Mouse (Mus musculus) MEL (cell line): ENCODE data around the gene Gm20388. TPM values are rescaled to one million over a fixed set of nuclear protein-coding genes. Genes with fewer than 3 reads are reported as not detected.
A peak's percentile ranks its signal among the peaks of the same experiment; 100 is the strongest.

Source experiments
- DNase-seq: peaks from one replicate; pipeline ENCODE4 v3.0.0; 2011; ENCODE audit warnings: low read depth, low spot score
- H3K27ac ChIP-seq: 2 replicates; pipeline ENCODE4 v1.5.1; 2012; ENCODE audit warnings: low read depth, mild to moderate bottlenecking, control low read depth, low read length, moderate library complexity; ENCODE audit not compliant: control insufficient read depth
- H3K27me3 ChIP-seq, 2 experiments: fragments of 150-350 bp in 1 of 2; sonication (generic) in 1 of 2; 2 replicates each; pipeline ENCODE4 v1.6.1; 2012; ENCODE audit warnings: low read length in 2 of 2, mild to moderate bottlenecking in 2 of 2, improper control_type of control experiment in 1 of 2, moderate library complexity in 1 of 2; ENCODE audit not compliant: insufficient read depth in 2 of 2, control insufficient read depth in 1 of 2
- H3K36me3 ChIP-seq, 2 experiments: 2 replicates each; pipeline ENCODE4 v1.6.1; 2012 to 2014; ENCODE audit warnings: low read length in 2 of 2, improper control_type of control experiment in 1 of 2, inconsistent platforms in 1 of 2, mild to moderate bottlenecking in 1 of 2; ENCODE audit not compliant: insufficient read depth in 2 of 2, control insufficient read depth in 1 of 2
- H3K4me1 ChIP-seq, 2 experiments: fragments of 150-350 bp in 1 of 2; sonication (generic) in 1 of 2; 2 replicates each; pipeline ENCODE4 v1.6.1; 2012; ENCODE audit warnings: low read length in 2 of 2, improper control_type of control experiment in 1 of 2, mild to moderate bottlenecking in 1 of 2; ENCODE audit not compliant: insufficient read depth in 2 of 2, control insufficient read depth in 1 of 2
- H3K4me3 ChIP-seq, 2 experiments: fragments of 150-350 bp in 1 of 2; sonication (generic) in 1 of 2; 2 replicates each; pipeline ENCODE4 v1.5.1; 2012; ENCODE audit warnings: low read depth in 2 of 2, low read length in 2 of 2, mild to moderate bottlenecking in 2 of 2, moderate library complexity in 2 of 2, control low read depth in 1 of 2, improper control_type of control experiment in 1 of 2; ENCODE audit not compliant: control insufficient read depth in 1 of 2, insufficient read depth in 1 of 2
- H3K79me2 ChIP-seq: 2 replicates; pipeline ENCODE4 v1.6.1; 2012; ENCODE audit warnings: mild to moderate bottlenecking, low read length, moderate library complexity; ENCODE audit not compliant: control insufficient read depth, poor library complexity, insufficient read depth
- H3K9ac ChIP-seq: 2 replicates; pipeline ENCODE4 v1.6.1; 2012; ENCODE audit warnings: low read depth, mild to moderate bottlenecking, control low read depth, low read length, moderate library complexity; ENCODE audit not compliant: control insufficient read depth, poor library complexity, severe bottlenecking
- H3K9me3 ChIP-seq: fragments of 150-350 bp; sonication (generic); replicated peaks from 2 replicates; pipeline ENCODE4 v1.6.1; 2012; ENCODE audit warnings: mild to moderate bottlenecking, low read length, improper control_type of control experiment, moderate library complexity; ENCODE audit not compliant: insufficient read depth
- BHLHE40 ChIP-seq: IDR thresholded peaks from 2 replicates; pipeline ENCODE4 v1.6.1; 2012; ENCODE audit warnings: low read depth, mild to moderate bottlenecking, inconsistent platforms, low read length, improper control_type of control experiment, borderline replicate concordance
- CHD1 ChIP-seq: IDR thresholded peaks from 2 replicates; pipeline ENCODE4 v1.6.1; 2012; ENCODE audit warnings: low read depth, mild to moderate bottlenecking, inconsistent platforms, low read length, improper control_type of control experiment
- CHD2 ChIP-seq: IDR thresholded peaks from 2 replicates; pipeline ENCODE4 v1.6.1; 2011; ENCODE audit warnings: low read length, improper control_type of control experiment
- CTCF ChIP-seq, 3 experiments: IDR thresholded peaks in 2 of 3; conservative IDR thresholded peaks in 1 of 3; 2 replicates each; pipeline ENCODE4 v1.5.1; 2011 to 2012; ENCODE audit warnings: low read length in 3 of 3, low read depth in 2 of 3, mild to moderate bottlenecking in 2 of 3, improper control_type of control experiment in 1 of 3, inconsistent platforms in 1 of 3, mixed read lengths in 1 of 3, moderate library complexity in 1 of 3; ENCODE audit not compliant: control insufficient read depth in 1 of 3, insufficient read depth in 1 of 3, poor library complexity in 1 of 3, severe bottlenecking in 1 of 3
- E2F4 ChIP-seq: IDR thresholded peaks from 2 replicates; pipeline ENCODE4 v1.6.1; 2011; ENCODE audit warnings: low read depth, low read length, improper control_type of control experiment, borderline replicate concordance
- EP300 ChIP-seq, 2 experiments: IDR thresholded peaks; 2 replicates each; pipeline ENCODE4 v1.6.1; 2011; ENCODE audit warnings: improper control_type of control experiment in 2 of 2, low read length in 2 of 2, low read depth in 1 of 2, mild to moderate bottlenecking in 1 of 2
- ETS1 ChIP-seq: IDR thresholded peaks from 2 replicates; pipeline ENCODE4 v1.6.1; 2012; ENCODE audit warnings: low read depth, mild to moderate bottlenecking, inconsistent platforms, low read length, improper control_type of control experiment, moderate library complexity
- GABPA ChIP-seq: IDR thresholded peaks from 2 replicates; pipeline ENCODE4 v1.6.1; 2012; ENCODE audit warnings: low read depth, mild to moderate bottlenecking, inconsistent platforms, low read length, improper control_type of control experiment, moderate library complexity
- GATA1 ChIP-seq: IDR thresholded peaks from 2 replicates; pipeline ENCODE4 v1.6.1; 2011; ENCODE audit warnings: low read depth, low read length, improper control_type of control experiment
- HCFC1 ChIP-seq: IDR thresholded peaks from 2 replicates; pipeline ENCODE4 v1.6.1; 2012; ENCODE audit warnings: low read depth, mild to moderate bottlenecking, inconsistent platforms, low read length, improper control_type of control experiment, moderate library complexity
- JUND ChIP-seq: IDR thresholded peaks from 2 replicates; pipeline ENCODE4 v1.6.1; 2011; ENCODE audit warnings: low read depth, mild to moderate bottlenecking, improper control_type of control experiment, low read length
- KAT2A ChIP-seq: conservative IDR thresholded peaks from 2 replicates; pipeline ENCODE4 v1.6.1; 2012; ENCODE audit warnings: low read depth, low read length, improper control_type of control experiment, inconsistent platforms
- MAFK ChIP-seq: IDR thresholded peaks from 2 replicates; pipeline ENCODE4 v1.6.1; 2011; ENCODE audit warnings: low read depth, mild to moderate bottlenecking, low read length, improper control_type of control experiment, borderline replicate concordance
- MAX ChIP-seq: IDR thresholded peaks from 2 replicates; pipeline ENCODE4 v1.6.1; 2011; ENCODE audit warnings: low read length, improper control_type of control experiment
- MAZ ChIP-seq: IDR thresholded peaks from 2 replicates; pipeline ENCODE4 v1.6.1; 2012; ENCODE audit warnings: low read depth, mild to moderate bottlenecking, inconsistent platforms, low read length, improper control_type of control experiment
- MEF2A ChIP-seq: IDR thresholded peaks from 2 replicates; pipeline ENCODE4 v1.6.1; 2014; ENCODE audit warnings: low read depth, mild to moderate bottlenecking, inconsistent platforms, low read length, improper control_type of control experiment; ENCODE audit not compliant: poor library complexity, insufficient replicate concordance, severe bottlenecking; ENCODE audit errors: extremely low read depth
- MYB ChIP-seq: IDR thresholded peaks from 2 replicates; pipeline ENCODE4 v1.6.1; 2011; ENCODE audit warnings: mild to moderate bottlenecking, low read depth, low read length, improper control_type of control experiment
- MYC ChIP-seq: IDR thresholded peaks from 2 replicates; pipeline ENCODE4 v1.6.1; 2011; ENCODE audit warnings: low read depth, mild to moderate bottlenecking, low read length, improper control_type of control experiment, moderate library complexity
- NELFE ChIP-seq: IDR thresholded peaks from 2 replicates; pipeline ENCODE4 v1.6.1; 2011; ENCODE audit warnings: low read depth, low read length, improper control_type of control experiment
- NRF1 ChIP-seq: IDR thresholded peaks from 2 replicates; pipeline ENCODE4 v1.6.1; 2014; ENCODE audit warnings: low read depth, mild to moderate bottlenecking, inconsistent platforms, low read length, improper control_type of control experiment, moderate library complexity; ENCODE audit not compliant: poor library complexity, insufficient read depth, severe bottlenecking
- POLR2A ChIP-seq, 2 experiments: IDR thresholded peaks; 2 replicates each; pipeline ENCODE4 v1.6.1; 2011 to 2012; ENCODE audit warnings: low read length in 2 of 2, mild to moderate bottlenecking in 2 of 2, control low read depth in 1 of 2, improper control_type of control experiment in 1 of 2, low read depth in 1 of 2, moderate library complexity in 1 of 2; ENCODE audit not compliant: control insufficient read depth in 1 of 2, insufficient read depth in 1 of 2, poor library complexity in 1 of 2
- RAD21 ChIP-seq: IDR thresholded peaks from 2 replicates; pipeline ENCODE4 v1.6.1; 2011; ENCODE audit warnings: mild to moderate bottlenecking, low read depth, low read length, improper control_type of control experiment
- RCOR1 ChIP-seq: IDR thresholded peaks from 2 replicates; pipeline ENCODE4 v1.6.1; 2012; ENCODE audit warnings: low read depth, mild to moderate bottlenecking, inconsistent platforms, low read length, improper control_type of control experiment
- SIN3A ChIP-seq: IDR thresholded peaks from 2 replicates; pipeline ENCODE4 v1.6.1; 2012; ENCODE audit warnings: low read length, improper control_type of control experiment, inconsistent platforms
- SMC3 ChIP-seq: IDR thresholded peaks from 2 replicates; pipeline ENCODE4 v1.6.1; 2011; ENCODE audit warnings: low read depth, low read length, improper control_type of control experiment
- TAL1 ChIP-seq: IDR thresholded peaks from 2 replicates; pipeline ENCODE4 v1.6.1; 2012; ENCODE audit warnings: mild to moderate bottlenecking, inconsistent platforms, low read length, moderate library complexity, mixed read lengths
- TBP ChIP-seq: IDR thresholded peaks from 2 replicates; pipeline ENCODE4 v1.8.0; 2011; ENCODE audit warnings: low read depth, low read length, improper control_type of control experiment
- TCF12 ChIP-seq: IDR thresholded peaks from 2 replicates; pipeline ENCODE4 v1.6.1; 2014; ENCODE audit warnings: low read depth, mild to moderate bottlenecking, inconsistent platforms, low read length, improper control_type of control experiment, moderate library complexity
- UBTF ChIP-seq: IDR thresholded peaks from 2 replicates; pipeline ENCODE4 v1.6.1; 2012; ENCODE audit warnings: low read depth, mild to moderate bottlenecking, inconsistent platforms, low read length, improper control_type of control experiment, moderate library complexity, borderline replicate concordance; ENCODE audit not compliant: insufficient read depth
- USF1 ChIP-seq: IDR thresholded peaks from 2 replicates; pipeline ENCODE4 v1.6.1; 2014; ENCODE audit warnings: low read depth, mild to moderate bottlenecking, inconsistent platforms, low read length, improper control_type of control experiment, moderate library complexity
- USF2 ChIP-seq, 2 experiments: IDR thresholded peaks; 2 replicates each; pipeline ENCODE4 v1.6.1; 2011 to 2012; ENCODE audit warnings: improper control_type of control experiment in 2 of 2, low read length in 2 of 2, borderline replicate concordance in 1 of 2, inconsistent platforms in 1 of 2, low read depth in 1 of 2, mild to moderate bottlenecking in 1 of 2; ENCODE audit not compliant: insufficient read depth in 1 of 2
- ZC3H11A ChIP-seq: IDR thresholded peaks from 2 replicates; pipeline ENCODE4 v1.6.1; 2012; ENCODE audit warnings: low read depth, mild to moderate bottlenecking, inconsistent platforms, low read length, improper control_type of control experiment
- ZKSCAN1 ChIP-seq: IDR thresholded peaks from 2 replicates; pipeline ENCODE4 v1.6.1; 2012; ENCODE audit warnings: low read depth, mild to moderate bottlenecking, inconsistent platforms, low read length, improper control_type of control experiment, moderate library complexity
- ZMIZ1 ChIP-seq: IDR thresholded peaks from 2 replicates; pipeline ENCODE4 v1.6.1; 2012; ENCODE audit warnings: low read depth, mild to moderate bottlenecking, inconsistent platforms, low read length, improper control_type of control experiment, moderate library complexity
- ZNF384 ChIP-seq: IDR thresholded peaks from 2 replicates; pipeline ENCODE4 v1.6.1; 2012; ENCODE audit warnings: low read depth, mild to moderate bottlenecking, inconsistent platforms, low read length, improper control_type of control experiment
- polyA plus RNA-seq, 2 experiments: library from polyadenylated mRNA; stranded (reverse) in 1 of 2; unstranded in 1 of 2; fragments of >175 nt in 1 of 2; fragments of >200 nt in 1 of 2; gene quantifications; 2 replicates each; pipeline versions ENCODE4 v1.2.1 to v1.2.4; 2012; ENCODE audit warnings: low replicate concordance in 2 of 2, low read depth in 1 of 2; ENCODE audit not compliant: insufficient read length in 2 of 2, insufficient read depth in 1 of 2, missing spikeins in 1 of 2
- total RNA-seq: library from RNA; depleted of rRNA; stranded (reverse); fragments of 300-350 nt; gene quantifications from 2 replicates; pipeline ENCODE4 v1.2.3, GENCODE M21; 2012

Gm20388 gene
- total and polyA plus RNA-seq, 3 experiments = 11.1 to 17.8 TPM; not detected in 1

DNA sequence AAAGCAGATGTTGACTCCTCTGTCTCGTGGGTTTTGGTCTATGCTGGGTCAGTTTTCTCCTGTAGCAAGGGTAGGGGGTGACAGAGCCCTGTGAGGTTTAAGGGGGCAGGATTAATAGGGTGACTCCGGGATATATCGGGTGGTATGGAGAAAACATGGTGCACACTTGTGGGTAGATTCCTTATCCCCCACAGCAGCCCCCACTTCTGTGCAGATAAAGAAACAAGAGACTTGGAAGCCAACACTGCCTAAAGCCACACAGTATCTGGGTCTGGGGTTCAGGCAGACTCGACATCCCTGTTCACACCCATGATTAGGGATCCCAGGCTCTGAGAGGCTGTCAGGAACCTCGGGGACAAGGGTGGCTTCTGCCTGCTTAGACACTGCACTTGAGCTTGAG is 509.6 kb downstream of the Gm20388 start:
- Histone ChIP-seq H3K4me1 (peaks cover 5 to 24% of the 10 kb centered on the region in 2 experiments), H3K27ac (no peak overlapping the region), H3K4me3 (no peak overlapping the region), H3K36me3 (peaks cover 0 to 2% of the 10 kb centered on the region in 2 experiments; a peak in 2 of 4 replicates), H3K27me3 (no peaks in the 10 kb centered on the region), H3K9me3 (no peaks in the 10 kb centered on the region), H3K79me2 (no peaks in the 10 kb centered on the region), H3K9ac (no peak overlapping the region)
- TF ChIP-seq SMC3 (no peak), ETS1 (peak; percentile 39; the same call in 1 of the 2 replicates), NRF1 (no peak), TCF12 (peak; percentile 44), USF2 (IDR thresholded peaks at IDR 0.05; ENCODE audit: borderline replicate concordance in 1 of 2, insufficient read depth in 1 of 2, low read depth in 1 of 2, low read length in 2 of 2) (no peak), MAFK (no peak), ZC3H11A (no peak), RCOR1 (no peak), RAD21 (no peak), HCFC1 (no peak), ZMIZ1 (no peak), BHLHE40 (no peak), TAL1 (peak; percentile 51), KAT2A (no peak), ZKSCAN1 (no peak), MYB (no peak), MYC (no peak), SIN3A (0 out of 2 replicates have a peak, but pooled peaks have one; percentile 19), ZNF384 (no peak), CHD1 (no peak), POLR2A (IDR thresholded peaks at IDR 0.05; ENCODE audit: control insufficient read depth in 1 of 2, insufficient read depth in 1 of 2, low read depth in 1 of 2, low read length in 2 of 2, poor library complexity in 1 of 2) (no peak), MAX (no peak), NELFE (no peak), CTCF (IDR thresholded peaks at IDR 0.05 in 2 of 3, conservative IDR thresholded peaks at IDR 0.05 in 1 of 3; ENCODE audit: control insufficient read depth in 1 of 3, insufficient read depth in 1 of 3, low read depth in 2 of 3, low read length in 3 of 3, poor library complexity in 1 of 3, severe bottlenecking in 1 of 3) (no peak), EP300 (IDR thresholded peaks at IDR 0.05; ENCODE audit: low read depth in 1 of 2, low read length in 2 of 2) (peak; percentile 63 to 77), GABPA (no peak), UBTF (no peak), MEF2A (no peak), USF1 (no peak), TBP (no peak), JUND (no peak), MAZ (no peak), CHD2 (no peak), GATA1 (peak; percentile 80), E2F4 (no peak)
- peak; percentile 50 for DNase-seq
